In the genomic region with DNA sequence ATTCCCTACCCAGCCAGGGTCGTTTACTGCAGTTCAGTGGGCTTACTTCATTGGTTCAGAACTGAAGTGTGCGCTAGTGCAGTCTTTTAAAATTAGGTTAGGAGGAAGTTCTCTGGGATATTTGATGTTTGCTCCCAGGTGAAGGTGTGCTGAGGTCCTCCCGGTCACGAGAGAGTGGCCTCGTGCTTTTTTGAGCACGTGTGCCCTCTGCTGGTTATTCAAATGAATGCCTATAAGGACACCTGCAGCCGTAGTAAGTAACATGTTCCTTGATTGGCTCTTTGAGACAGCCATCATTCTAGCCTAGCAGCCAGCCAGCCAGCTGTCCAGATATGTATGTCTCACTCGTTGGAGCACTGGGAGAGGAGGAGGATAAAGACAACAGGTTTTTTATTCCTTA, we compare ENCODE assay signal across 9 mouse cellular contexts. TPM values are rescaled to one million over a fixed set of nuclear protein-coding genes. Genes with fewer than 3 reads are reported as not detected.
A peak's percentile ranks its signal among the peaks of the same experiment; 100 is the strongest.
DNase-seq lines count a peak whose midpoint lies in the region; ATAC-seq and TF ChIP-seq lines count a peak whose summit lies in the region.
"Had no signal": no experiment of that assay in that cellular context is flagged by ENCODE, and none has a peak within 500 bp of the region (broad histone marks: within the 10 kb centered on the region; RNA-seq: fewer than 3 reads in every experiment).

No protein-coding gene starts in this region.

- ATAC-seq in heart, embryonic 12.5 days (ENCODE audit: insufficient number of reproducible peaks, low FRiP score) = no peak
- no peak for ATAC-seq in Patski

- no peaks in the 10 kb centered on the region for H3K36me3 ChIP-seq in heart, embryonic 12.5 days
- no peaks in the 10 kb centered on the region for H3K36me3 ChIP-seq in midbrain, embryonic 10.5 days

- whole genome bisulfite sequencing in heart, embryonic 12.5 days = 22% methylated on average over 8 of the region's 8 CpGs
- WGBS in midbrain, embryonic 10.5 days = 28% methylated on average over 8 of the region's 8 CpGs

- no peak overlapping the region for H3K4me2 ChIP-seq in heart, embryonic 12.5 days

- POLR2A ChIA-PET in Patski (lab: Charles Lee) = no interaction called here

- in situ Hi-C loops in Patski (cut with MboI; ENCODE audit: low pct_unique_long_range_greater_than_20kb) = loop anchor here (5.0 kb wide), 2 partner anchors 138 to 328 kb away; no protein-coding TSS in a partner anchor

- CTCF ChIA-PET in Patski (lab: Charles Lee) = interaction anchor here (0.6 to 1.6 kb wide), 4 partner anchors 134 to 335 kb away, joined by 3 to 10 read pairs (median 4); no protein-coding TSS in a partner anchor

- H3K9me3 ChIP-seq in heart, embryonic 12.5 days (replicated peaks) = no peaks in the 10 kb centered on the region
- H3K9me3 ChIP-seq in midbrain, embryonic 10.5 days (replicated peaks) = no peaks in the 10 kb centered on the region

- peak; percentile 86 for TF ChIP-seq CTCF in Patski (IDR thresholded peaks at IDR 0.05)

- intact Hi-C loops in heart, postnatal 10 days (cut with DNase I) = loop anchor here (1.0 to 5.0 kb wide), 4 partner anchors 133 to 340 kb away; no protein-coding TSS in a partner anchor

- H3K27ac ChIP-seq in heart, embryonic 12.5 days (ENCODE audit: poor library complexity, severe bottlenecking) = no peak overlapping the region
- H3K27ac ChIP-seq in midbrain, embryonic 10.5 days (replicated peaks) = no peak overlapping the region
- H3K27ac ChIP-seq: macrophage had no signal

- H3K4me3 ChIP-seq in heart, embryonic 12.5 days = no peak overlapping the region
- no peak overlapping the region for H3K4me3 ChIP-seq in midbrain, embryonic 10.5 days

- peak; percentile 49 for DNase-seq in heart, adult 8-10 months (ENCODE audit: low spot score)
- peak; percentile 19 for DNase-seq in Patski (ENCODE audit: low read depth, low spot score)
- DNase-seq in cerebellum, postnatal 14 days = peak; percentile 81 to 84
- DNase-seq in heart, postnatal 10 days = peak; percentile 71 to 78
- DNase-seq in kidney, postnatal 4 days = peak; percentile 52 to 66
- peak; percentile 27 for DNase-seq in midbrain, embryonic 10.5 days (ENCODE audit: low spot score)
- peak; percentile 75 for DNase-seq in thymus, postnatal 0 days (ENCODE audit: low spot score)

- no peak overlapping the region for H3K9ac ChIP-seq in heart, embryonic 12.5 days

- peaks cover 18% of the 10 kb centered on the region for H3K27me3 ChIP-seq in heart, embryonic 12.5 days (replicated peaks)
- H3K27me3 ChIP-seq in Patski = no peaks in the 10 kb centered on the region
- H3K27me3 ChIP-seq in midbrain, embryonic 10.5 days (ENCODE audit: low read depth, poor library complexity, severe bottlenecking) = peaks cover 11% of the 10 kb centered on the region

- peaks cover 3% of the 10 kb centered on the region for H3K4me1 ChIP-seq in heart, embryonic 12.5 days (replicated peaks)
- H3K4me1 ChIP-seq in midbrain, embryonic 10.5 days = peaks cover 4% of the 10 kb centered on the region

RNA-seq across cellular contexts. Expression of gene Rpl31, which starts 27.0 kb away (rescaled TPM):
- 100 to 1,000 TPM; 470 to 601 (median 547) TPM for total RNA-seq in heart, adult 8-10 months (2022)
- polyA plus RNA-seq in heart, embryonic 12.5 days (2016; fragmentation: Nextera tagmentation; extraction: Ambion mirVana) = 378 and 396 TPM in 2 replicates
- polyA plus RNA-seq in Patski (2021) = 452 TPM
- total RNA-seq in heart, postnatal 10 days (2021) = 100 to 1,000 TPM; 730 to 733 TPM
- 416 and 468 TPM in 2 replicates for polyA plus RNA-seq in midbrain, embryonic 10.5 days (2016; fragmentation: Nextera tagmentation; extraction: Ambion mirVana)
- 740 and 743 TPM in 2 replicates for polyA plus RNA-seq in thymus, postnatal 0 days (2015; fragmentation: Nextera tagmentation; extraction: Ambion mirVana)

Comparison
In these comparisons a context has a peak if more than half of its experiments do, and no peak if none do; other contexts are left out.
1. DNase-seq: peak in every context shown above with its lines; median percentile 82 in cerebellum, postnatal 14 days; 75 in thymus, postnatal 0 days; 74 in heart, postnatal 10 days; 59 in kidney, postnatal 4 days; 49 in heart, adult 8-10 months; 27 in midbrain, embryonic 10.5 days; 19 in Patski.